Mouse (Mus musculus) retina, embryonic 14.5 days (tissue): Measurements from ENCODE around the gene Snx9.

ENCODE experiments used
- DNase-seq: peaks from one replicate; pipeline ENCODE4 v3.0.0-alpha.2; 2015; ENCODE audit warnings: low spot score

Gene Snx9

GRCm38 (mm10) chr17:5929031-5929430 is 87.9 kb downstream of the Snx9 start:
- no peak for DNase-seq

GRCm38 (mm10) chr17:5932161-5932560 is 91.0 kb downstream of the Snx9 start:
- no peak for DNase-seq

GRCm38 (mm10) chr17:5934554-5935324 is 93.6 kb downstream of the Snx9 start:
- peak; percentile 91 for DNase-seq

GRCm38 (mm10) chr17:5935680-5936079 is 94.6 kb downstream of the Snx9 start:
- no peak for DNase-seq

- no peak for DNase-seq
These were observed 95.1 kb downstream of the Snx9 start for GRCm38 (mm10) chr17:5936276-5936675.

- DNase-seq = no peak
These were observed 96.3 kb downstream of the Snx9 start for GRCm38 (mm10) chr17:5937441-5937840.

GRCm38 (mm10) chr17:5939871-5940270 is 98.7 kb downstream of the Snx9 start:
- no peak for DNase-seq

GRCm38 (mm10) chr17:5940792-5941191 is 99.7 kb downstream of the Snx9 start:
- peak; percentile 72 for DNase-seq

- peak; percentile 64 for DNase-seq
These were observed 100.3 kb downstream of the Snx9 start, which contains the start of gene Synj2 for GRCm38 (mm10) chr17:5941230-5942043. Gene Synj2 (plus strand): TSS chr17:5941280.

- DNase-seq = no peak
These were observed 101.0 kb downstream of the Snx9 start for GRCm38 (mm10) chr17:5942156-5942555.

- DNase-seq = no peak
These were observed 101.9 kb downstream of the Snx9 start for GRCm38 (mm10) chr17:5943053-5943452.

GRCm38 (mm10) chr17:5947039-5947438 is 105.9 kb downstream of the Snx9 start:
- no peak for DNase-seq

- no peak for DNase-seq
These were observed 111.3 kb downstream of the Snx9 start for GRCm38 (mm10) chr17:5952455-5952854.

GRCm38 (mm10) chr17:5956350-5957000 is 115.3 kb downstream of the Snx9 start:
- DNase-seq = no peak

- DNase-seq = no peak
These were observed 116.0 kb downstream of the Snx9 start for GRCm38 (mm10) chr17:5957097-5957496.

- no peak for DNase-seq
These were observed 117.1 kb downstream of the Snx9 start for GRCm38 (mm10) chr17:5958229-5958628.

GRCm38 (mm10) chr17:5958636-5959035 is 117.5 kb downstream of the Snx9 start:
- no peak for DNase-seq

- DNase-seq = no peak
These were observed 118.0 kb downstream of the Snx9 start for GRCm38 (mm10) chr17:5959096-5959495.

GRCm38 (mm10) chr17:5959802-5960201 is 118.7 kb downstream of the Snx9 start:
- DNase-seq = no peak

- no peak for DNase-seq
These were observed 122.6 kb downstream of the Snx9 start for GRCm38 (mm10) chr17:5963766-5964165.

GRCm38 (mm10) chr17:5965084-5965781 is 124.1 kb downstream of the Snx9 start:
- no peak for DNase-seq

GRCm38 (mm10) chr17:5966706-5967105 is 125.6 kb downstream of the Snx9 start:
- peak; percentile 28 for DNase-seq
